In the genomic region with DNA sequence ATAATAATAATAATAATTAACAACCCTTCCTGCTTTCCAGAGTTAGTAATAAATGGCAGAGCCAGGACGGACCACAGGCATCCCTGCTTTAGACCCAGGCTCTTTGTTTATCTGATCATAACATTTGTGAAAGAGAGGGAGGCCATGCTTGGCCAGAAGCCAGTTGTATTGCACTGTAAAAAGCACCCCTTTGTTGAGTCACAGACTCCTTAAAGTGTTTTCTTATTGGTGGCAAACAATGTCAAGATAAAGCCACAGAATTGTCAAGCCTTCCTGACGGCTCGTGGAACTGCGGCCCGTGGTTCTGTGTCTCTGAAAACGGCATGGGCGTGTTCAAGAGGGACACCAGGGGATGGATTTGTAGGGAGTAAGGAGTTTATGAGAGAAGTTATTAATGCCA, we compare ENCODE assay signal across 20 mouse cellular contexts.
DNase-seq lines count a peak whose midpoint lies in the region; ATAC-seq and TF ChIP-seq lines count a peak whose summit lies in the region.
"Had no signal": no experiment of that assay in that cellular context is flagged by ENCODE, and none has a peak within 500 bp of the region (broad histone marks: within the 10 kb centered on the region; RNA-seq: fewer than 3 reads in every experiment).

No protein-coding gene starts in this region.

- no peak for DNase-seq in forebrain, embryonic 11.5 days (ENCODE audit: low spot score)
- DNase-seq in testis, postnatal 10 days (ENCODE audit: low spot score), result no peak
- no peak for DNase-seq in layer of hippocampus, postnatal 25 days (ENCODE audit: extremely low spot score in 1 of 2, low spot score in 1 of 2)
- DNase-seq in adrenal gland, adult 2 months, result no peak
- DNase-seq: adrenal gland, postnatal 14 days; cerebellum, adult 9-10 months; heart, postnatal 4 days; kidney, adult 2 months; layer of hippocampus, adult 9-11 months; left cerebral cortex, postnatal 4 days; midbrain, embryonic 14.5 days; spleen, adult 18-20 months; thymus, adult 2 months had no signal

- H3K4me2 ChIP-seq in forebrain, embryonic 15.5 days (replicated peaks), result no peak overlapping the region
- H3K4me2 ChIP-seq in forebrain, embryonic 11.5 days (ENCODE audit: low read depth, low read length, severe bottlenecking), result no peak overlapping the region
- H3K4me2 ChIP-seq: hindbrain, embryonic 15.5 days; limb, embryonic 15.5 days; liver, embryonic 15.5 days had no signal

- H3K4me1 ChIP-seq in forebrain, embryonic 15.5 days, result 0 out of 2 replicates have a peak, but pooled peaks cover 3% of the 10 kb centered on the region
- no peaks in the 10 kb centered on the region for H3K4me1 ChIP-seq in forebrain, embryonic 11.5 days (replicated peaks; ENCODE audit: control insufficient read depth, insufficient read depth, low read length)
- peaks cover 7% of the 10 kb centered on the region for H3K4me1 ChIP-seq in testis, adult 2 months (ENCODE audit: control insufficient read depth, insufficient read depth, low read length)
- H3K4me1 ChIP-seq: hindbrain, embryonic 15.5 days; limb, embryonic 15.5 days; liver, embryonic 15.5 days had no signal

- no peaks in the 10 kb centered on the region for H3K36me3 ChIP-seq in forebrain, embryonic 15.5 days
- H3K36me3 ChIP-seq in forebrain, embryonic 11.5 days (ENCODE audit: control insufficient read depth, insufficient read depth, low read length), result no peaks in the 10 kb centered on the region
- H3K36me3 ChIP-seq in testis, adult 2 months (ENCODE audit: control insufficient read depth, insufficient read depth, low read length), result no peaks in the 10 kb centered on the region
- H3K36me3 ChIP-seq: hindbrain, embryonic 15.5 days; limb, embryonic 15.5 days; liver, embryonic 15.5 days had no signal

- no peak overlapping the region for H3K9ac ChIP-seq in forebrain, embryonic 15.5 days (replicated peaks)
- H3K9ac ChIP-seq in forebrain, embryonic 11.5 days (ENCODE audit: low read length), result no peak overlapping the region
- H3K9ac ChIP-seq: hindbrain, embryonic 15.5 days; limb, embryonic 15.5 days; liver, embryonic 15.5 days had no signal

- no peak overlapping the region for H3K4me3 ChIP-seq in forebrain, embryonic 15.5 days
- H3K4me3 ChIP-seq in forebrain, embryonic 11.5 days (ENCODE audit: low read depth, low read length), result no peak overlapping the region
- H3K4me3 ChIP-seq in testis, adult 2 months (ENCODE audit: control insufficient read depth, low read depth, low read length), result peak overlapping the region; percentile 84; the same call in 1 of the 2 replicates
- H3K4me3 ChIP-seq: hindbrain, embryonic 15.5 days; limb, embryonic 15.5 days; liver, embryonic 15.5 days had no signal

- no peaks in the 10 kb centered on the region for H3K9me3 ChIP-seq in forebrain, embryonic 15.5 days
- no peaks in the 10 kb centered on the region for H3K9me3 ChIP-seq in forebrain, embryonic 11.5 days (ENCODE audit: control insufficient read depth, low read length)
- H3K9me3 ChIP-seq: hindbrain, embryonic 15.5 days; limb, embryonic 15.5 days; liver, embryonic 15.5 days had no signal

- TF ChIP-seq POLR2A in testis, adult 2 months (IDR thresholded peaks at IDR 0.05; ENCODE audit: control insufficient read depth, low read depth, low read length), result no peak

- ATAC-seq in forebrain, embryonic 15.5 days (replicated peaks), result 0 out of 2 replicates have a peak, but pooled peaks have one; percentile 29
- ATAC-seq in forebrain, embryonic 11.5 days (replicated peaks; ENCODE audit: low FRiP score), result no peak
- ATAC-seq in megakaryocyte-erythroid progenitor cell, adult 5-6 weeks (replicated peaks; ENCODE audit: low FRiP score, low TSS enrichment, poor library complexity, severe bottlenecking), result peak; percentile 22; the same call in 1 of the 2 replicates

- 28% methylated on average over 7 of the region's 7 CpGs for WGBS in forebrain, embryonic 15.5 days
- WGBS in forebrain, embryonic 11.5 days, result 84% methylated on average over 7 of the region's 7 CpGs

- H3K27ac ChIP-seq in forebrain, embryonic 15.5 days (replicated peaks), result no peak overlapping the region
- H3K27ac ChIP-seq in forebrain, embryonic 11.5 days (ENCODE audit: low read depth, low read length), result no peak overlapping the region
- H3K27ac ChIP-seq in testis, adult 2 months (ENCODE audit: control insufficient read depth, insufficient read depth, low read depth, low read length), result no peak overlapping the region
- H3K27ac ChIP-seq: hindbrain, embryonic 15.5 days; kidney, postnatal 0 days; limb, embryonic 15.5 days; liver, embryonic 15.5 days had no signal

- no peak for TF ChIP-seq CTCF in testis, adult 2 months (IDR thresholded peaks at IDR 0.05; ENCODE audit: control insufficient read depth, insufficient read depth, insufficient replicate concordance, low read depth, low read length)

- H3K27me3 ChIP-seq in forebrain, embryonic 15.5 days, result no peaks in the 10 kb centered on the region
- no peaks in the 10 kb centered on the region for H3K27me3 ChIP-seq in forebrain, embryonic 11.5 days (ENCODE audit: control insufficient read depth, insufficient read depth, low read length)
- H3K27me3 ChIP-seq in testis, adult 2 months (ENCODE audit: control insufficient read depth, insufficient read depth, low read length), result no peaks in the 10 kb centered on the region
- H3K27me3 ChIP-seq: hindbrain, embryonic 15.5 days; limb, embryonic 15.5 days; liver, embryonic 15.5 days had no signal
